Mouse (Mus musculus) heart, embryonic 16.5 days (tissue): ENCODE data around the gene Bpifa6. TPM values are rescaled to one million over a fixed set of nuclear protein-coding genes. Genes with fewer than 3 reads are reported as not detected.

ENCODE experiments used
- ATAC-seq: fragments of 200-750 bp; cut with Nextera tagmentation; replicated peaks from 2 replicates; pipeline ENCODE4 v1.8.0; 2017; ENCODE audit warnings: moderate number of reproducible peaks; ENCODE audit not compliant: insufficient read depth, low FRiP score; ENCODE audit errors: extremely low read depth
- H3K27ac ChIP-seq: fragments of 300-500 bp; sonication (generic); 2 replicates; pipeline ENCODE4 v1.5.1; 2014; ENCODE audit warnings: mild to moderate bottlenecking, low read length, control low read depth, moderate library complexity
- H3K27me3 ChIP-seq: fragments of 300-500 bp; sonication (generic); 2 replicates; pipeline ENCODE4 v1.6.1; 2014; ENCODE audit warnings: low read length, mixed read lengths; ENCODE audit not compliant: control insufficient read depth, insufficient read depth
- H3K36me3 ChIP-seq: fragments of 300-500 bp; sonication (generic); 2 replicates; pipeline ENCODE4 v1.6.1; 2014; ENCODE audit not compliant: control insufficient read depth, insufficient read depth
- H3K4me1 ChIP-seq: fragments of 300-500 bp; sonication (generic); 2 replicates; pipeline ENCODE4 v1.6.1; 2014; ENCODE audit warnings: low read length, mixed read lengths; ENCODE audit not compliant: control insufficient read depth, insufficient read depth
- H3K4me2 ChIP-seq: fragments of 300-500 bp; sonication (generic); 2 replicates; pipeline ENCODE4 v1.6.1; 2014; ENCODE audit warnings: low read depth, mild to moderate bottlenecking, control low read depth, low read length
- H3K4me3 ChIP-seq: fragments of 300-500 bp; sonication (generic); 2 replicates; pipeline ENCODE4 v1.5.1; 2014; ENCODE audit warnings: mild to moderate bottlenecking, control low read depth, low read length
- H3K9ac ChIP-seq: fragments of 300-500 bp; sonication (generic); 2 replicates; pipeline ENCODE4 v1.6.1; 2014; ENCODE audit warnings: low read length, control low read depth
- H3K9me3 ChIP-seq: fragments of 300-500 bp; sonication (generic); replicated peaks from 2 replicates; pipeline ENCODE4 v1.6.1; 2016; ENCODE audit warnings: low read length; ENCODE audit not compliant: control insufficient read depth
- WGBS: fragments of 180-500 bp; shearing (Covaris S2); extraction: QIAGEN DNeasy Blood & Tissue Kit; methylation state at CpG from one replicate; pipeline ENCODE4 v1.1.7; 2014; 5-methylcytosine and 5-hydroxymethylcytosine counted together
- polyA plus RNA-seq: library from polyadenylated mRNA; unstranded; fragments of >200 nt; fragmentation: Nextera tagmentation; extraction: Ambion mirVana; gene quantifications from 2 replicates; pipeline ENCODE4 v1.2.1, GENCODE M21; 2015

Gene Bpifa6
- not detected in 2 replicates for polyA plus RNA-seq

- no peaks in the 10 kb centered on the region for H3K27me3 ChIP-seq
- no peaks in the 10 kb centered on the region for H3K9me3 ChIP-seq
- H3K9ac ChIP-seq = no peak within 1 kb of the TSS
- H3K4me1 ChIP-seq = no peaks in the 10 kb centered on the region
- no peak within 1 kb of the TSS for H3K27ac ChIP-seq
- no peak for ATAC-seq
- H3K4me3 ChIP-seq = no peak within 1 kb of the TSS
- no peaks in the 10 kb centered on the region for H3K36me3 ChIP-seq
- H3K4me2 ChIP-seq = no peak within 1 kb of the TSS
- 49% methylated on average over 5 of the region's 5 CpGs for WGBS
Measured at GRCm38 (mm10) chr2:153974582-153974981, at the start of gene Bpifa6. TSS of gene Bpifa6 (plus strand) at chr2:153974945.

GRCm38 (mm10) chr2:153929871-153930413, 44.8 kb upstream of the Bpifa6 start:
- no peak overlapping the region for H3K4me2 ChIP-seq
- H3K27me3 ChIP-seq = no peaks in the 10 kb centered on the region
- no peaks in the 10 kb centered on the region for H3K9me3 ChIP-seq
- H3K27ac ChIP-seq = no peak overlapping the region
- H3K9ac ChIP-seq = no peak overlapping the region
- H3K36me3 ChIP-seq = no peaks in the 10 kb centered on the region
- no peak overlapping the region for H3K4me3 ChIP-seq
- 40% methylated on average over 3 of the region's 3 CpGs for WGBS
- ATAC-seq = no peak
- H3K4me1 ChIP-seq = no peaks in the 10 kb centered on the region

- Histone ChIP-seq H3K4me3 (no peak overlapping the region), H3K4me2 (no peak overlapping the region), H3K4me1 (no peaks in the 10 kb centered on the region), H3K9me3 (no peaks in the 10 kb centered on the region), H3K27ac (no peak overlapping the region), H3K36me3 (no peaks in the 10 kb centered on the region), H3K27me3 (no peaks in the 10 kb centered on the region), H3K9ac (no peak overlapping the region)
- WGBS = 72% methylated on average over 6 of the region's 6 CpGs
- no peak for ATAC-seq
Measured at GRCm38 (mm10) chr2:153931125-153931524, 43.6 kb upstream of the Bpifa6 start.

GRCm38 (mm10) chr2:153933311-153933710, 41.4 kb upstream of the Bpifa6 start:
- H3K4me2 ChIP-seq = no peak overlapping the region
- ATAC-seq = no peak
- 70% methylated on average over 6 of the region's 6 CpGs for WGBS

GRCm38 (mm10) chr2:153935348-153935747, 39.4 kb upstream of the Bpifa6 start:
- WGBS = 83% methylated on average over 6 of the region's 6 CpGs
- H3K36me3 ChIP-seq = no peaks in the 10 kb centered on the region
- no peak for ATAC-seq
- no peaks in the 10 kb centered on the region for H3K27me3 ChIP-seq
- H3K4me2 ChIP-seq = no peak overlapping the region
- no peaks in the 10 kb centered on the region for H3K4me1 ChIP-seq
- no peak overlapping the region for H3K27ac ChIP-seq
- no peak overlapping the region for H3K4me3 ChIP-seq
- no peaks in the 10 kb centered on the region for H3K9me3 ChIP-seq
- H3K9ac ChIP-seq = no peak overlapping the region

More at GRCm38 (mm10) chr2:153933311-153933710, 41.4 kb upstream of the Bpifa6 start:
- Histone ChIP-seq H3K36me3 (no peaks in the 10 kb centered on the region), H3K27ac (no peak overlapping the region), H3K4me3 (no peak overlapping the region), H3K9ac (no peak overlapping the region), H3K27me3 (no peaks in the 10 kb centered on the region), H3K4me1 (no peaks in the 10 kb centered on the region), H3K9me3 (no peaks in the 10 kb centered on the region)

- ATAC-seq = no peak
- no peak within 1 kb of the TSS for H3K9ac ChIP-seq
- no peaks in the 10 kb centered on the region for H3K9me3 ChIP-seq
- WGBS = 75% methylated on average over 5 of the region's 5 CpGs
- H3K4me1 ChIP-seq = no peaks in the 10 kb centered on the region
- no peaks in the 10 kb centered on the region for H3K27me3 ChIP-seq
- H3K4me3 ChIP-seq = no peak within 1 kb of the TSS
- no peak within 1 kb of the TSS for H3K27ac ChIP-seq
- H3K4me2 ChIP-seq = no peak within 1 kb of the TSS
- no peaks in the 10 kb centered on the region for H3K36me3 ChIP-seq
Measured at GRCm38 (mm10) chr2:153937843-153938242, 36.9 kb upstream of the Bpifa6 start, which contains the start of gene Bpifb4. TSS of gene Bpifb4 (plus strand) at chr2:153938212.

GRCm38 (mm10) chr2:153943537-153943936, 31.2 kb upstream of the Bpifa6 start:
- no peak overlapping the region for H3K4me3 ChIP-seq
- no peaks in the 10 kb centered on the region for H3K4me1 ChIP-seq
- no peaks in the 10 kb centered on the region for H3K27me3 ChIP-seq
- H3K9me3 ChIP-seq = no peaks in the 10 kb centered on the region
- ATAC-seq = no peak
- H3K9ac ChIP-seq = no peak overlapping the region
- no peak overlapping the region for H3K27ac ChIP-seq
- H3K36me3 ChIP-seq = no peaks in the 10 kb centered on the region
- no peak overlapping the region for H3K4me2 ChIP-seq
- 35% methylated on average over 3 of the region's 3 CpGs for WGBS

- H3K4me1 ChIP-seq = no peaks in the 10 kb centered on the region
- no peaks in the 10 kb centered on the region for H3K27me3 ChIP-seq
- no peak for ATAC-seq
- H3K36me3 ChIP-seq = no peaks in the 10 kb centered on the region
- H3K9ac ChIP-seq = no peak overlapping the region
- WGBS = 81% methylated on average over 8 of the region's 8 CpGs
- no peaks in the 10 kb centered on the region for H3K9me3 ChIP-seq
- H3K27ac ChIP-seq = no peak overlapping the region
- no peak overlapping the region for H3K4me3 ChIP-seq
- H3K4me2 ChIP-seq = no peak overlapping the region
Measured at GRCm38 (mm10) chr2:153944567-153944966, 30.2 kb upstream of the Bpifa6 start.

- no peaks in the 10 kb centered on the region for H3K4me1 ChIP-seq
- no peak overlapping the region for H3K4me3 ChIP-seq
- no peak for ATAC-seq
- WGBS = 22% methylated on average over 6 of the region's 6 CpGs
- no peaks in the 10 kb centered on the region for H3K36me3 ChIP-seq
- H3K27ac ChIP-seq = no peak overlapping the region
- H3K27me3 ChIP-seq = no peaks in the 10 kb centered on the region
- H3K9me3 ChIP-seq = no peaks in the 10 kb centered on the region
- H3K9ac ChIP-seq = no peak overlapping the region
- H3K4me2 ChIP-seq = no peak overlapping the region
Measured at GRCm38 (mm10) chr2:153952897-153953296, 21.8 kb upstream of the Bpifa6 start.
